Mouse (Mus musculus) cerebellum, postnatal 14 days (tissue): ENCODE results near the gene Ifngr1.

Experiments
- DNase-seq, 2 experiments: peaks; one replicate each; pipeline ENCODE4 v3.0.0; 2021; ENCODE audit warnings: mixed read lengths in 2 of 2

The Ifngr1 gene

DNA sequence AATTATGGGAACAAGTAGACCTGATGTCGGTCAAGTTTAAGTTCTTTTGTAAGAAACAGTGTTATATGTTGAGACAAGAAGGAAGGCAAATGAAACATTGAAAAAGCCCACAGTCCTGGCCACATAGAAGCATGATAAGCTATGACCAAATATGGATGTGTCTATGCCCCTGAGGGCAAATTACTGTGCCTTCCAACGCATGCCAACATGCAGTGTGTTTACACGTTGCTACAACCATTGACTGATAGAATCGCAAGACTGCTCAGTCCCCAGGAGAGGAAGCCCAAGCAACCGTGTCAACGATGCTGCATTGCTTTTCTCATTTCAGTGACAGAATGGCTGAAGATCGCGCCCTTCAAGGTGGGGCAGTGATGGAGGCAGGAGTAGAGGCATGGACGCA is 65.7 kb downstream of the Ifngr1 start:
- DNase-seq = no peak
